Mouse (Mus musculus) mesoderm, embryonic 11.5 days (tissue): ENCODE data around the gene Gstt2.
"Not testable (repeated sequence)": the region's sequence is repeated elsewhere in the genome, so short reads cannot be mapped to it uniquely, and the experiment has no call there.

Experiments
- DNase-seq: peaks from one replicate; pipeline ENCODE4 v3.0.0-alpha.2; 2012; ENCODE audit warnings: low read depth, low spot score

Gstt2 gene

DNA sequence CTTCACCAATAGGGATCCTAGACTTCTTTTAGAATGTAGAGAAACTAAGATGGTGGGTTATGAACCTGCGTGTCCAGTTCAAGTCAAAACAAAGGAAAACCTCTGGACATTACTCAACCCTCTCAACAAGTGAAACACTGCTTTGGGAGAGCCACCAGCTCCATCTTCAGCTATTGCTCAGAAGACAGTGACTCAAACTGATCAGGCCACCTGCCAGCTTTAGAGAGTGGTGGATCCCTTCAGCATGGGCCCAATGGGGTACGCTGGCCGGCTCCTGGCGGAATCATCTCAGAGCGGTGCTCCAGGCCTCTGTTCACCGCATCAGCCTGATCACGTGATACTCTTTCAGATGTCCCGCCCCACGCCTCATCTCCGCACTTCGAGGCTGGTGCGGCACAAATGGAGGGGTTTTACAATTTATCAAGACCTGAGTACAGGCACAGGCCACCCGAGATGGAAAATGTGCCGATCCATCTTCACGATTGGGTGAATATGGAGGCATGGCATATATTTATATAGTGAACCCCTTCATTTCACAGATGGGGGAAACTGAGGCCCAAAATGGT is 18.3 kb upstream of the Gstt2 start:
- DNase-seq = no peak

DNA sequence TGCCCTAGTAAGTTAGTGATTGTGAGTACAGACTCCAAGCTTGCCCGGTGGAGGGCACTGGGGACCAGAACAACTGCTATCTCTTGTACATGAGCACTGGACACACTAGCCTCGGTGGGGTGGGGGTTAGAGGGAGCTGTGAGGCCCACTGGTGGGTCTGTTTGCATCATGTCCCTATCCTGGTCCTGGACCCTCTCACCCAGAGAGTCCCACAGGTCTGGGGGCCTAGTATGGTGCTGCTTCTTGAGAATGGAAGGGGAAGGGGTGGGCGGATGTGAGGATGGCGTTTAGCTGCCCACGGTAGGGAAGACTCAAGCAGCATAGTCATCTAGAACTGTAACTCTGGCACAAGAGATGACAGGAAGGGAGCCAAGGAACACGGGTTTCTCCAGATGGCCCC is 17.6 kb upstream of the Gstt2 start:
- no peak for DNase-seq

DNA sequence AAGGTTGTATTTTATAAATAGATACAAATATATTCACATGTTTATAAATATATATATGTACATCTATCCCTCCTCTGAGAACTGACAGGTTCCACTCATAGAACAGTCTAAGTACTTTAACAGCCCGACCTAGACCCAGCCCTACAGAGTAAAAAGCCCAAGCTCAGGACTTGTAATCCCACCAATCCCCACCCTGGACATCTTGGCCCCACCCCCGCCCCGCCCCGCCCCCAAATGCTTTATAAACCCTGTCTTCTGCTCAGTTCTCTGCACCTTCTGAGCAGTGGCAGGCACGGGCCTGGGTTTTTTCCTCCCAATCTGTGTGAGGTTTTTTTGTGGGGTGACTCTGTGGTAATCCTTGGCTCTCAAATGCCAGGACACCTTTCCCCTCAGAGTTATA is 16.9 kb upstream of the Gstt2 start:
- DNase-seq = no peak

DNA sequence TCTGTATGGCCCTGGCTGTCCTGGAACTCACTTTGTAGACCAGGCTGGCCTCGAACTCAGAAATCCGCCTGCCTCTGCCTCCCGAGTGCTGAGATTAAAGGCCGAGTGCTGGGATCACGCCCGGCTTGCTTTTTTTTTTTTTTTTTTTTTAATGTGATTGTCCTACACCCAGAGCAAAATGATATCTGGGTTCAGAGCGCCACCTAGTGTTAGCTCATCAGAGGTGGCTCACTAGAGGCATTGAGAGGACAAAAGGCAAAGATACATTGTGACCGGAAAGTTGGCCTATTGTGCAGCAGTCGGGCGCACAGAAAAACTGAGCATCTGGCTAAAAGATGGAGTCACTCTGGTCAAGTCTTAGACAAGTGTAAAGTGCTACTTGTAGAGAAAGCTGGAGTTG is 16.2 kb upstream of the Gstt2 start:
- peak; percentile 90 for DNase-seq

DNA sequence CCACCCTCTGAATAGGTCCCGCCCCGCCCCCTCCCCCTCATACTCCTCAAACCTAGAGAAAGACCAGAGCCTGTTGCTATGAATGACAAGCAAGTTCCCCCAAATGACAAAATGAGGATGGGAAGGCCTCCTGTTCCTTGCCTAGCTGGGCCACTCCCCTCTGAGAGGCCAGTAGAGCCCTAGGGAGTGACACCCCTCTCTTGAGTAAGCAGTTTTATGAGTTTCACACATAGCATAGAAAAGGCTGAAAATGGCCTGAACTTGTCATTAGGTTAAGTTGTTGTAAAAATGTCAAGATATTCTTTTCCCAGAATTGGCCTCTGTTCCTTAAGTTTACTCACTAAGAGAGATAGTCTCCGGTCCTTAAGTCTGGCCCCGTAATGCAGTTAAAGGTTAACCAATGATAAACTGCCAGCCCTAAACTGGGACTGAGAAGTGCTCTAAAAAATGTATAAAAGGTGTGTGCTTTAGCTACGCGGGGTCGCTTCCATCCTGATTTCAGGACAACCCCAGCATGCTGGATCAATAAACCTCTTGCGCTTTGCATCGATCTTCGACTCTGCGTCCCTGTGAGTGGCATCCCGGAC is 15.4 kb upstream of the Gstt2 start:
- DNase-seq = no peak

DNA sequence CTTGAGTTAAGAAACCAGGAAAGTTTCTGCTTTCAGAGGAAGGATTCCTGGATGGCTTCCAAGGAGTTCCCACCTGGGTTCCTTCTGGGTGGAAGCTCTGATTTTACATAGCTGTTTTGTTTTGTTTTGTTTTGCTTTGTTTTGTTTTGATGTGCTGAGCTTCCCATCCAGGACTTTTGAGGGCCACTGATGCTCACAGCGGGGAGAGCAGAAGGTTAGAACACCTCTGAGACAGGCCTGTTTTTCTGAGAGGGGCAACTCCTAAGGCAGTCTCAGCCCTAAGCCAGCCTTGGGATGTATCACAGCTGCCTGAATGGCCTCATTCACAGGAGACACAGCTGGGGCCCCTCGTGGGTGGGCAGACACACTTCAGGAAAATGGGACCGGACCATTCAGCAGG is 14.5 kb upstream of the Gstt2 start:
- DNase-seq = no peak

DNA sequence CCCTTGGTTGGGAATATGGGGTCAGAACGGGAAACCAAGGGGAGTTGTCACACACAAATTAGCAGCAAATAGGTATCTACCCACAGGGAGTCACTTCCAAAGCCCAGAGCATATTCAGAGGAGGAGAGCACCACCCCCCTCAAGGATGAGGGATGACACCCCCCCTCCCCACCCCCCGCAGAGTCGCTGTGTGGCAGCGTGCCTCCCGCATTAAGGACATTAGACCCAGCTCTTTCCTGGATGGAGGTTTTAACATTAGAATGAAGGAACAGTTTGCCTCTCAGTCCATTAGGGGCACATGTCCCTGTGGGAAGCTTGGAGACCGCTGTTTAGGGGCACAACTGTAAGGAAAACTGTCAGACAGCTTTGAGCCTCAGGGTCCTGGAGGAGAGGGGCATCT is 13.9 kb upstream of the Gstt2 start:
- no peak for DNase-seq

DNA sequence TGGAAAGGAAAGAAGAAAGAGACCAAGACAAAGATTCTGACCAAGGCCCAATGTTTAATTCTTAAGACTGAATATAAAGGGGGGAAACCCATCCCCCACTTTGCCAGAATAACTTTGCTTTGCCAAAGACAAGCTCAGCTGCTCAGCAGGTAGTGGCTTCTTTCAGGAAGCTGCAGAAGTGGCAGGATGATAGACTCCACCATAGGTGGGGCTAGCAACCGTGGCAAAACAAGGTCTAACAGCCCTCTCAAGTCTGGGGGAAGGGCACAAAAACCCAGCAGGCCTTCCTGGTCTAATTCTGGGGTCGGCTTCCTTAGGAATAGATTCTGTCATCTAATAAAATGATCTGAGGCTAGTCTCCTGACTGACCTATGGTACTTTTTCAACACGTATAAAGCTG is 11.2 kb upstream of the Gstt2 start:
- DNase-seq = no peak

DNA sequence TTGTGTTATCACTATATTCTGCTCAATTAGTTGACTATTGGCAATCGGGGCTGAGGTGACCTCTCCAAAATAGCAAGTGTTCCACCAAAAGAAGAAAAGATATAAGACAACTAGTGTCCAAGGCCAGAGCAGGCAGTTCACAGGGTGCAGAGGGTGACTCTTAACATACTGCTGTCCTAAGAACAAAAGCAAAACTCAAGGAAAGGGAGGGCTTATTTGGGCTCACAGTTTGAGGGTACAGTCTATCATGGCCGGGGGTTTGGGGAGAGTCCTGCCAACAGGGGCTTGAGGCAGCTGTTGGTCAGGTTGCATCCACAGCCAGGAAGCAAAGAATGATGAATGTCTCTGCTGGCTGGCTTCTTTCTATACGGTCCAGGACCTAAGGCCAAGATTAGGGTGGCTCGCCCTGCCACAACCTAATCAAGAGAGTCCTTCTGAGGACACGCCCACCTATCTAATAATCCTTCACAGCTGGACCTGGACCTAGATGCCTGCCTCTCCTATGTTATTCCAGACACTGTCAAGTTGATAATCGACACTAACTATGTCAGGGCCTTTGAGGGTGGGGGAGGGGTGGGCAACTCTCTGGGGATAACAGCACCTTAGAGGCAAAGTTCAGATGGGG is 8.2 kb upstream of the Gstt2 start:
- no peak for DNase-seq

DNA sequence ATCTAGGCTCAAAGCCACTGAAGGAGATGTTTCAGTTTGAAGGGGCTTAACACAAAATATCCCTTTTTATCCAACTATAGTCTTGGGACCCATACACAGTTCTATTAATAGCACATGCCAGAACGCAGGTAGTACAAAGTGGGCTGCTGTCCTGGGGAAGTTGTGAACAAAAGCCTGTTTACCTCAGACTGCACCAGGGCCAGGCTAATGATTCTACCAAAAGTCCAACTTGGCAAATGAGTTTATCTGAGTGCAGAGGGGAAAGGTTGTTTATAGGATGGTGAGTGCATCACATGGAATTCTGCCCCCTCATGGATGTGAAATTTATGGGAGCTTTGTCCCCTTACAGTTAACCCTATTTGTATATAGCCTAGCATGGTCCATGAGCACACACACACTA is 7.6 kb upstream of the Gstt2 start:
- no peak for DNase-seq

DNA sequence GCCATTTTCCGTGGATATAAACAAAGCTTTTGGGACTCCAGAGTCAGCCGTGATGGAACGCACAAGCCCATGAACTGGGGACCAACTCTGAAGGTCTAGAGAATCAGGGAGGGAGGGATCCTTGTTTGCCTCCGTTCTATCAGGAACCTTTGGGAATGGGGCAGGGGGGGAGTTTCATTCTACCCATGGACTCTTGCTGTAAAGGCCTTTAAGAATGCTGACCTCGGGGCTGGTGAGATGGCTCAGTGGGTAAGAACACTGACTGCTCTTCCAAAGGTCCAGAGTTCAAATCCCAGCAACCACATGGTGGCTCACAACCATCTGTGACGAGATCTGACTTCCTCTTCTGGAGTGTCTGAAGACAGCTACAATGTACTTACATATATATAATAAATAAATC is 6.7 kb upstream of the Gstt2 start:
- DNase-seq = not testable (repeated sequence)

DNA sequence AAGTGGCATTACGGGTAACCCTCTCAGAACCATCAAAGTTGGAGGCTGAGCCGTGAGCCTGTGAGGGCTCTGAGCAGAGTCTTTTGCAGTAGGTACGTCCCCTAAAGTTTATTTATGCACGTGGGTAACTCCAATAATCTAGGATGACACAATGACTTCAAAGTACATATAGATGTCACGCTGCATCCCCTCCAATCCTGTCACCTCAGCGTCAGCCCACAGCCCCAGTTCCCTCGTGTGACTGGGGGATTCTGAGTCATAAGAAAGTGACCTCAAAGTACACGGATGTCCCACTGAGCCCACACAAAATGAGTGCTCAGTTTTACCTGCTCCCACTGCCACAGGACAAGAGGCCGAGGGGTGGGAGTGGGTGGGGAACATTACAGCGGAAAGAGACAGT is 1.9 kb upstream of the Gstt2 start:
- no peak for DNase-seq

DNA sequence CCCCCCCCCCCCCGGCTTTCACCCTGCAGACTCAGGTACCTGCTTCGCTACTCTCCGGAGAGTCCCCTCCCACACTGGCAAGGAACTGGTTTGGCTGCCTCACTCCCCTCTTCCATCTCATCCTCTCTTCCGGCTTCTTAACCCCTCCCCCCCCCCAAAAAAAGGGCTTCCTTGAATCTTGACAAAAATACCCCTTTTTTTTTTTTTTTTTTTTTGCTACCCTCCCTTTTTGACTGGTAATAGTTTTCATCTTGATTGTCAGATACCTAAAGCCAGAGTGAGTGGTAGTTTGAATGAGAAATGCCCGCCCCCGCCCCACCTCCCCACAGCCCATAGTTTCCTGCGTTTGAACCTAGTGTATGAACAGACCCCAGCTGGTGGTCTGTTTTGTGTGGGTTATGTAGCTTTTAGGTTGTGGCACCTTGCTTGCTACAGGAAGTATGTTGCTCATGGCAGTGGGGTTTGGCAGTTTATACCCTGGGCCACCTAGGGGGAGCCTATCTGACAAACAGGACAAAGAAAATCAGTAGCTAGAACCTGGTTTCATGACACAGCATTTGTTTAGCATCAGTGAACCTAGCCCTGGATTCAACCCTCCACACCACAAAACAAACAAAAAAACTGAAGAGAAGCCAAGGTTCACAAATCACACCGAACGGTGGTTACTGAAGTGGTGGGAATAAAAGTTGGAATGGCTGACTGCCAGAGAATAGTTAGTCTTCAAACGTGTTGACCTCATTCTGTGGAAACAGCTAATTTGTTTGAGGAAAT is 1.3 kb downstream of the Gstt2 start:
- DNase-seq = no peak

DNA sequence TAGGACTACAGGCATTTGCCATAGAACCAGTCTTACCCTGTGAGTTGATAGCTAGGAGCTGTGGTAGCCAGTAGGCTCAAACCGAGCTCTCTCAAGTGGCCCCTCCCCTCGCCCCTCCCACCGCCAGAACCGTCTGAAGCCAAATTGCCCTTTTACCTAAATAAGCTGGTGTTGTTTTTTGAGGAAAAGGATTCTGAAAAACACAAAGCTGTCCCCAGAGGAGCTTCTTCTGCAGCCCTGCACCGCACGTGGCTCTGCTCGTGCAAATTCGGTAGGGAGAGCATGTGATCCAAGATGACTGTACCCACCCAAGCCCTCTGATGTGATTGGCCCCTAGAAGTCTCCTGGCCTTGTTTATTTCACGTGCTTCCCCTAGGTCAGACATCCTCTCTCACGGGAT is 1.9 kb downstream of the Gstt2 start:
- peak; percentile 42 for DNase-seq

DNA sequence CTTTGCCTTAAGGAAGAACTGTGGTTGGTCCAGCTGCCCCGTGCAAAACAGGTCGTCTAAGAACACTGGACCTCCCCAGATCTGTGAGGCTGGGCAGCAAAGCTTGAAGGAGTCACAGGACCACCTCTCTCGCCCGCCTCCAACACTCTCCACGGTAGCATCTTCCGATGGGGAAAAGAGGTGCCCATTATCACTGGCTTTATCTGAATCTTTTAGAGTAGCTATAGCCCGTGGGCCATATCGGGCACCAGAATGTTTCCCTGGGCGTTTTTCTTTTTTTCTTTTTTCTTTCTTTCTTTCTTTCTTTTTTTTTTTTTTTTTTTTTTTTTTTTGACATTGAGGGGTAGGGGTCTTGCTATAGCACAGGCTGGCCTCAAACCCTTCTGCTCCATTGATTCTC is 2.5 kb downstream of the Gstt2 start:
- DNase-seq = no peak

DNA sequence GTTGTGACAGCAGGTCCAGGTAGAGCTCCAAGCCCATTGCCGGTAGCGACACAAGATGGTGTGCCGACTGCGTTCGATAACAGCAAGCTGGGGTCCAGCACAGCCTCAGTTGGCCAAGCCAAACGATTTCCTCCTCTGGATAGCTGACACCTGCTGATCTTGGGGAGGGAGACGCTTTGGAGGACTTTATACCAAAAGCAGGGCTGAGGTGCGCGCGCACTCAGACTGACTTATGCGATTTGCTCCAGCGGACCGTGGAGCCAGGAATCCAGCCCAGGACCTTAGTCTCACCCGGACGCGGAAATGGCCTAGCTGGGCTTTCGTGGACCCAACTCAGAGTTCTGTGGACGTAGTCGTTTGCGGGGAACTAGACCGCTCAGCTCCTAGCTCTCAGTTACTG is 3.0 kb downstream of the Gstt2 start:
- DNase-seq = peak; percentile 74

DNA sequence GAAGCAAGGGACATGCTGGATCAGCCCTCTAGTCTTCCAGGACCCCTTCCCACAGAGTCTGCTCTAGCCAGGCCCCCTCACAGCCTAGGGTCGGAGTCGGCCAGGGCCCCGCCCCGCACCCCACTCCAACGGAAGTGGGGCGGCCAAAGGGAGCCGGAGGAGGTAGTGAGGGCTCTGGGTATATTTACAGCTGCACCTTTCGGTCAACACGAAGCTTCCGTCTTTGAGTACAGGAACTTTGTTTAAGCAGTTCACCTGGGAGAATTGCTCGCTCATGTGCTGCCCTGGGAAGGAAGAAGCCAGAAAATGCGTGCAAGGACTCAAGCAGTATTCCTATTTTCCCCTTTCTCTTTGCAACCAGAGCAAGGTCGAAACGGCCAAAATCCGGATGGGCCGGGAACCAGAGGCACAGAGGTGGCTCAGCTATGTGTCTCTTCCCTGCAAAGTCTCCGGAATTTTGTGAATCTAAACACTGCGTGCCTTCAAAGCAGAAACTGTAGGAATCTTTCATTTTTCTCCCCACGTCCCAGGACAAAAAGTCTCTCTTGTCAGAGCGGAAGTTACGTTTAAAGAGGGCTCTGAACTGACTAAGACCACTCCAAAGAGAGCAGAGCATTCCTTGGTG is 3.7 kb downstream of the Gstt2 start:
- no peak for DNase-seq

DNA sequence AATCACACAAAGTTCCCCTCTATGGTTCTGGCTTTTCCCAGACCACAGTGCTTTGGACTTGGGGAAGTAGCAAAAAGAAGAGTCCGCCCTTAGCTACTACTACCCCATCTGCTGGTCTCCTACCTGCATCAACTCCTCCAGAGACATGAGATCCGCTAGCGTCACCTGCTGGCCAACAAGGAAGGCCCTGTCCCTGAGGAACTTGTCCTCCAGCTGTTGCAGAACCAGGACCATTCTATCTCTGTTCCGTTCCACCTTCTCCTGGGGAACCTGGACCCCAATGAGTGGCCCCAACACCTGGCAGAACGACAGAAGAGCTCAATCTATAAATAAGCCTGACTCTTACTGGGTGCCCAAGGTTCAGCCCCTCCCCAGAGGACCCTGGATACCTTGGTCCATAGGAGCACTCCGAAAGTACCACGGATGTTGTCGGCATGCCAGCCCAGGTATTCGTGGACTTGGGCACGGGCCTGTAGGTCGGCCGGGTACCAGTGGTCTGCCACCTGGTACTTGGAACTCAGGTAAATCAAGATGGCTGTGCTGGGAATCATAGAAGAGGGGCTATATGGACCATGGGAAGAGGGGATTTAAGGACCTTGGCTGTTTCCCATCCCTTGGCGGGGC is 4.8 kb downstream of the Gstt2 start:
- peak; percentile 37 for DNase-seq

DNA sequence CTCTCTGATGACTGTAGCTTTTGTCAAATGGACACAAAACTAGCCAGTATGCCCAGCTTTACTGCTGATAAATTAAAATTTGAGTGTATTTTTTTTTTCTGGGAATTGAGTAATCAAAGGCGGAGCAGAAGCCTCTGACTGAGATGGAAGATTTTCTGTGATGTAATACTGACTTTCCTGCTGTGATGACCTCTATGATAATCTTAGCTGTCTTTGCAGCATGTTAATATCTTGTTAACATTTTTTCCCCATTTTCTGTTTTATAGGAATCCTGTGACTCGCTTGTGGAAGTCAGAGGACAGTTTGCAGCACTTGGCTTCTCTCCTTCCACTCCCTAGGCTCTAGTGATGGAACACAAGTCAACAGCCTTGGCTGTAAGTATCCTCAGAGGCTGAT is 7.0 kb downstream of the Gstt2 start:
- DNase-seq = no peak

DNA sequence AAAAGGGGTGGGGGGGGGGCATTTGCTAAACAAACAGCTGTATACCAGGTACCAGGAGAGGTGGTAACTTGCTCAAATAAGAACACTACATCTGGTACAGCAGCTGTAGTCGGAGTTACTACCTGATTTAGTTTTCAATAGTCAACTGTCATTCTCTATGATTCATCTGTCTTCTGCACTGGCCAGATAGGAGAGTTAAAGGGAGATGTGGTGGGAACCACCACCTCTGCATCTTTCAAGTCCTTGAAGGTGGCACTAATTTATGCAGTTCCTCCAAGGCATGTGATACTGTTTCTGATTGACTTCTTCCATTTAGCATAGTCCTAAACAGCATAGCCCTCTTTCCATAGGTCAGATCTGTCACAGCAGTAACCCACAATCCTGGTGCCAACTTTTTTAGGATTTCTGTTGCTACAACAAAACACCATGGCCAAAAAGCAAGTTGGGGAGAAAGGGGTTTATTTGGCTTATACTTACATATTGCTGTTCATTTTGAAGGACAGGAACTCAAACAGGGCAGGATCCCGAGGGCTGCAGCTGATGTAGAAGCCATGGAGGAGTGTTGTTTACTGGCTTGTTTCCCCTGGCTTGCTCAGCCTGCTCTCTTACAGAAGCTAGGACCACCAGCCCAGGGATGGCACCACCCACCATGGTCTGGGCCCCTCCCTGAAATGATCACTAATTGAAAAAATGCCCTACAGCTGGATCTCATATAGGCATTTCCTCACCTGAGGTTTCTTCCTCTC is 7.5 kb downstream of the Gstt2 start:
- no peak for DNase-seq

DNA sequence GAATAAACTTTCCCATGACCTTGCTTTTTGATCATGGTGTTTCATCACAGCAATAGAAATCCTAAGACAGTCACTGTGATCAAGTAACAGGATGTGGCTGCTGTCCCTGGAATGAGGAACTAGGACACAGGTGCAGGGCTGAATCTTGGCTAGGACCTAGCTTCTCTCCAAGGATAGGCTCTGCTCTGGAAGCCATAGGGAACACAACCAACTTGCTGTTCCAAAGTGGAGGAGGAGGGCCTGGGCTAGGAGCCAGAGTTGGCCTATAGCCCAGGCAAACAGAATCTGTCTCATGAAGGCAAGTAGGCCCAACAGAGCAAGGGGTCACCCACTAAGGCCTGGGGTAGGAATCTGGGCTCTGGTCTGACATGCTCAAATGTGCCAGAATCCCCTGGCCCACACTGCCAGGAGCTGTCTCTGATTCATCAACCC is 8.7 kb downstream of the Gstt2 start:
- no peak for DNase-seq
